Mouse (Mus musculus) ES-E14 (cell line): ENCODE measurements around the gene Etv2. TPM values are rescaled to one million over a fixed set of nuclear protein-coding genes. Genes with fewer than 3 reads are reported as not detected.

Experiments used
- DNase-seq: peaks from one replicate; pipeline ENCODE4 v3.0.0-alpha.2; 2013; ENCODE audit warnings: low read depth, low spot score
- H3K27ac ChIP-seq: 2 replicates; pipeline ENCODE4 v1.5.1; 2012; ENCODE audit warnings: low read depth, mild to moderate bottlenecking, low read length, moderate library complexity, mixed read lengths; ENCODE audit not compliant: poor library complexity, insufficient read depth, severe bottlenecking
- H3K36me3 ChIP-seq: 2 replicates; pipeline ENCODE4 v1.6.1; 2012; ENCODE audit warnings: mild to moderate bottlenecking, low read length, moderate library complexity, mixed read lengths; ENCODE audit not compliant: control insufficient read depth, poor library complexity, insufficient read depth, severe bottlenecking
- H3K4me1 ChIP-seq, 2 experiments: fragments of 150-350 bp in 1 of 2; sonication (generic) in 1 of 2; 2 replicates each; pipeline ENCODE4 v1.6.1; 2012; ENCODE audit warnings: low read length in 2 of 2, mild to moderate bottlenecking in 1 of 2, mixed read lengths in 1 of 2; ENCODE audit not compliant: control insufficient read depth in 2 of 2, insufficient read depth in 2 of 2, poor library complexity in 1 of 2
- H3K4me3 ChIP-seq, 2 experiments: fragments of 150-350 bp in 1 of 2; sonication (generic) in 1 of 2; 2 replicates each; pipeline ENCODE4 v1.5.1; 2012; ENCODE audit warnings: low read length in 2 of 2, low read depth in 1 of 2, mild to moderate bottlenecking in 1 of 2, mixed read lengths in 1 of 2; ENCODE audit not compliant: insufficient read depth in 1 of 2, poor library complexity in 1 of 2, severe bottlenecking in 1 of 2
- H3K9ac ChIP-seq: 2 replicates; pipeline ENCODE4 v1.6.1; 2012; ENCODE audit warnings: low read depth, mild to moderate bottlenecking, low read length, mixed read lengths; ENCODE audit not compliant: poor library complexity, insufficient read depth, severe bottlenecking
- H3K9me3 ChIP-seq: fragments of 150-350 bp; sonication (generic); 2 replicates; pipeline ENCODE4 v1.6.1; 2012; ENCODE audit warnings: low read depth, mild to moderate bottlenecking, low read length; ENCODE audit not compliant: control insufficient read depth, insufficient read depth
- CHD2 ChIP-seq: IDR thresholded peaks from 2 replicates; pipeline ENCODE4 v1.6.1; 2014; ENCODE audit warnings: mild to moderate bottlenecking, low read depth, low read length, inconsistent platforms
- HCFC1 ChIP-seq: IDR thresholded peaks from 2 replicates; pipeline ENCODE4 v1.6.1; 2012; ENCODE audit warnings: low read length, inconsistent platforms, borderline replicate concordance; ENCODE audit not compliant: insufficient read depth
- MAFK ChIP-seq: IDR thresholded peaks from 2 replicates; pipeline ENCODE4 v1.6.1; 2014; ENCODE audit warnings: mild to moderate bottlenecking, low read depth, low read length, inconsistent platforms; ENCODE audit not compliant: insufficient read depth
- ZC3H11A ChIP-seq: IDR thresholded peaks from 2 replicates; pipeline ENCODE4 v1.6.1; 2012; ENCODE audit warnings: low read depth, mild to moderate bottlenecking, inconsistent platforms, low read length, borderline replicate concordance
- ZNF384 ChIP-seq: IDR thresholded peaks from 2 replicates; pipeline ENCODE4 v1.6.1; 2012; ENCODE audit warnings: low read depth, low read length, inconsistent platforms
- in situ Hi-C, 2 experiments: fragments of 600-800 bp; cut with MboI; formaldehyde crosslinking; loops; one replicate each; pipeline ENCODE4 v1.15.1; 2025; ENCODE audit warnings: low sequenced_read_pairs in 2 of 2, inconsistent platforms in 1 of 2; ENCODE audit not compliant: unreplicated experiment in 2 of 2
- total RNA-seq: library from RNA; depleted of rRNA; stranded (reverse); fragments of 300-350 nt; gene quantifications from 2 replicates; pipeline ENCODE4 v1.2.3, GENCODE M21; 2012

The Etv2 gene
- total RNA-seq, 1 experiment, result 2.1 TPM

DNA sequence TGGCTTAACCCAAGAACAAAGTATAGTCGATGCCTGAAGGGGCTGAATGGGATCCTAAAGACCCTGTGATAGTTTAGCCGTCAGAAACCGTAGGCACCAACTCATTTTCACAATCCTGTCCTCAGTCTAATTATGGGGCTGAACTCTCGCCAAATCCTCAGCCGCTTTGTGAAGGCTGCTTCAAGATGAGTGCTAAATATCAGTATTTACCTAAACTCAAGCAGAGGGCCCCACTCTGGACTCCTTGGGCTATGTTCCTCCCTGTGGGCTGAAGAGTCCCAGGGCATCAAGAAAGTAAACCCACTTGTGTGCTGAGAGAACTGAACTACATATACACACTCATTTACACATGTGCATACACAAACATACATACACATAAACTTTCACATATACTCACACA is 38.8 kb downstream of the Etv2 start:
- no peak overlapping the region for H3K27ac ChIP-seq
- TF ChIP-seq MAFK, result no peak
- in situ Hi-C loops, result no loop called here

DNA sequence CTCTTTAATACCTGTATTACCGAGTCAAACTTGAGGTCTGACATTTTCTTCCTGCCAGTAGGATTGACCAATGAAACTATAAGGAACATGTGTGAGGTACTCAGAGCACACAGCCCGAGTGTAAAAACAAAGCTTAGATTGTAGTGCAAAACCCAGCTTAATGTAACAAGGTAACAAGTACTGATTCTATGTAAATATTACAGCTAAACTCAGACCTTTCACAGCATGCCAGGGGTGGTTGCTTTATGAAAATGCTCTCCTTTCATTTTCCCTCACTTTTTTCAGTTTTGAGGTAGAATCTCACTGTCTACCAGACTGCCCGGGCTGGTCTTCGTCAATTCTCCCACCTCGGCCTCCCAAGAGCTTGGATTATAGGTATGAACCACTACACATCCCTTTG is 39.6 kb downstream of the Etv2 start:
- Histone ChIP-seq H3K36me3 (no peaks in the 10 kb centered on the region), H3K9ac (no peak overlapping the region), H3K4me3 (no peak overlapping the region), H3K27ac (no peak overlapping the region), H3K4me1 (peaks cover 4 to 27% of the 10 kb centered on the region in 2 experiments), H3K9me3 (no peaks in the 10 kb centered on the region)
- TF ChIP-seq MAFK, result no peak
- in situ Hi-C loops, result no loop called here
- DNase-seq, result no peak

More for the DNA sequence above, 38.8 kb downstream of the Etv2 start:
- peaks cover 4 to 24% of the 10 kb centered on the region in 2 experiments for H3K4me1 ChIP-seq
- no peaks in the 10 kb centered on the region for H3K9me3 ChIP-seq
- no peak overlapping the region for H3K9ac ChIP-seq
- DNase-seq, result no peak
- H3K4me3 ChIP-seq, result no peak overlapping the region
- H3K36me3 ChIP-seq, result no peaks in the 10 kb centered on the region

DNA sequence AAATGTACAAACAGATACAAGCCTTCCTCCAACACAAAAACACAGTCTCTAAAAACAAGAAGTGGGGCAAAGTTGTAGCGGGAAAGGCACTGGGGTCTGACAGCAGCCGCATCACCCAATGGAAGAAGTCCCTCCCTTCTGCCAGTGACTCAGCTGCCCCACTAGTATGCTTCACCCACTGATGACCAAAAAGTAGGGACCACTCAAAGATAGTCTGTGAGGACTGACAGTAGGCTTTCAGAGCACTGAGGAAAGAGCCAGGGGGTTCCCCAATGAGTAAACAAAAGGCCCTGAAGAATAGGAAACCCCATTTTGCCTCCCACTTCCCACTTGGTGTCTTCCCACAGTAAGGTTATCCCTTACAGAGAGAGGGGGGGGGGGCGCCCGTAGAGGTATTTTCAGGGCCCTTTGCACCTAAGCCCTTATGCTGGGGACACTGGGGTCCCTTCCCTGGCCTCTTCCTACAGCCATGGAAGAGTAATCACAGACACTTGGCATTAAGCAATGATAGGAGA is 41.1 kb downstream of the Etv2 start:
- Histone ChIP-seq H3K4me1 (peaks cover 0 to 24% of the 10 kb centered on the region in 2 experiments), H3K27ac (no peak overlapping the region), H3K4me3 (no peak overlapping the region), H3K36me3 (no peaks in the 10 kb centered on the region), H3K9me3 (no peaks in the 10 kb centered on the region), H3K9ac (no peak overlapping the region)
- no peak for DNase-seq
- TF ChIP-seq CHD2, result no peak
- no peak for TF ChIP-seq MAFK
- no peak for TF ChIP-seq HCFC1
- no peak for TF ChIP-seq ZNF384
- TF ChIP-seq ZC3H11A, result no peak
- in situ Hi-C loops, result no loop called here

DNA sequence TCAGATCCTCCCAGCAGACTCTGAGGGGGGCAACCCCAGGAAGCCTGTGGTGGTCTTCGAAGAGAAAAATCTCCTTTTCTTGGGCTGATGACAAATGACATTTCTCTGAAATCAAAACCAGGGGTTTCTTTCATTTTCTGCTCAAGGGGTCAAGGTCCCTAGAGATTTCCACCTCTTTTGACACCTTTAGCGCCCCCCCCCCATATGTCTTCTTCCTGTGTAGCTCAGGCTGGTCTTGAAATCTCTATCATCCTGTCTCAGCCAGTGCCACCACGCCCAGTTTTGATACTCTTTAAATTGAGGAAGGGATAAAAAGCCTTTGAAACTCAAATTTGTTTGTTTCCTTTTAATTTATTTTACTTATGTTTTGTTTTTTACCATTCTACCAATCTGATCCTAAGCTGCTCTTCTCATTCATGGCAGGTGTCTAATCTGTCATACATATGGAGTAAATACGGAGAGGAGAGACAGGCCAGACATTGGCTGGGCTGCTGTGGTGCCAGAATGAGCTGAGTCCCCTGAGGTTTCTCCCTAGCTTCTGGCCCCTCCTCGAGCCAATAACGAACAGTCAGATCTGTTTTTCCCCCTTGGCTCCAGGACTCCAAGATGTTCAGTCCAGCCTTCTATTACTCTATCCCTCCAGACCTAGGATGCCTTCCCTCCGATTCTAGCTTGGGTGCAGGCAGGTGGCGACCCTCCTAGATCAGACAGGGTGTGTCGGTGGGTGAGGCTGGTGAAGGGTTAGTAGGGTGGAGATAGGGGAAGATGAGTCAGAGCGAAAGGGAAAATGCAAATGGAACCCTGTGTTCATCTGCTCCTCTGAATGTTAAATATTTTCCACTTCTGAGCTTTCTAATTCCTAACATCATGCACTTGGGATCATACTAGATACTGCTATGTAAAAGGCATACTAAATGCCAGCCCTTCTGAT is 41.8 kb downstream of the Etv2 start:
- no peaks in the 10 kb centered on the region for H3K9me3 ChIP-seq
- H3K4me3 ChIP-seq, result no peak overlapping the region
- no peak for TF ChIP-seq ZC3H11A
- no peak for TF ChIP-seq ZNF384
- no peaks in the 10 kb centered on the region for H3K36me3 ChIP-seq
- no peak for DNase-seq
- H3K4me1 ChIP-seq, result peaks cover 0 to 24% of the 10 kb centered on the region in 2 experiments; a peak in 3 of 4 replicates
- no peak overlapping the region for H3K9ac ChIP-seq
- in situ Hi-C loops, result no loop called here
- H3K27ac ChIP-seq, result no peak overlapping the region
